Mouse (Mus musculus): ENCODE measurements around the gene Nosip. TPM values are rescaled to one million over a fixed set of nuclear protein-coding genes. Genes with fewer than 3 reads are reported as not detected.

Gene Nosip
- polyA plus RNA-seq, 1 experiment, result 92.7 TPM

DNA sequence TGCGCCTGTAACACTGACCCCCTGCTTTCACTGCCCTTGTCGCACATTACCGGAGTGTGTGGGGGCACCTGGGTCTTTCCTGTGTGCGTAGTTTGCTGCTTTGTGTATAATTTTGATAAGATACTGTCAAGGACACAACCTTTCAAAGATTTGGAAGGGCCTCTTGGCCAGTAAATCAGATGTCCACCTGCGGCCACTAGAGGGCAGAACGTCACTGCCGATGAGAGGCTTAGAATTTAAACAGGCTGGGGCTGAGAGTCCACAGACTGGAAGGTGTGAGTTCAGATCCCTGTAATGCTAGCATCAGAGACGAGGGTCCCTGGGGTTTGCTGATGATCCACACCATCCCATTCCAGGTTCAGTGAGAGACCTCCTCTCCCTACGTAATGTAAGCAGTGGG is 16.3 kb downstream of the Nosip start:
- 25% methylated on average over 9 of the region's 9 CpGs for WGBS
- Histone ChIP-seq H3K27ac (ENCODE audit: insufficient read depth, low read depth, low read length) (no peak overlapping the region), H3K36me3 (ENCODE audit: control insufficient read depth, insufficient read depth, low read length) (peaks cover 31% of the 10 kb centered on the region), H3K27me3 (ENCODE audit: control insufficient read depth, insufficient read depth, low read length) (no peaks in the 10 kb centered on the region), H3K4me1 (ENCODE audit: control insufficient read depth, insufficient read depth, insufficient read length, low read length) (peaks cover 6% of the 10 kb centered on the region; the same call in 1 of the 2 replicates), H3K4me3 (ENCODE audit: low read depth, low read length) (no peak overlapping the region)
- TF ChIP-seq CTCF (IDR thresholded peaks at IDR 0.05; ENCODE audit: extremely low read depth, insufficient read length, insufficient replicate concordance, low read depth, low read length), result peak; percentile 89; the same call in 1 of the 2 replicates
- TF ChIP-seq POLR2A (IDR thresholded peaks at IDR 0.05; ENCODE audit: low read depth, low read length), result no peak

DNA sequence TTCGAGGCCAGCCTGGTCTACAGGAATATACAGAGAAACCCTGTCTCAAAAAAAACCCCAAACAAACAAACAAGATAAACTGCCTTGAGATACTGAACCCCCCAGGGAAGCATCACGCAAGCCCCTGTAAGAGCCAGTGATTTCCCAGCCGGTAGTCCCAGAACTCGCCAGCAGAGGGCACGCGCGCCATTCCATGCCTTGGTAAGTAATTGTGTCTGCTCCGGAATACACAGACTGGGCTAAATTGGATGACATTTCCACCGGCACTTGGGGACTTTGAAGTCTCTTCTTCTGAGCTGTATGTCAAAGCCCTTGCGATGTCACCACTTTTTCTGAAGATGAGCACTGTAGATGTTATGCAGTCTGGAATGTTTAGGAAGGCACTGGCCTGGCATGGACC is 17.6 kb downstream of the Nosip start:
- WGBS, result 3% methylated on average over 10 of the region's 10 CpGs
- Histone ChIP-seq H3K36me3 (ENCODE audit: control insufficient read depth, insufficient read depth, low read length) (peaks cover 25% of the 10 kb centered on the region; the same call in 1 of the 2 replicates), H3K4me3 (ENCODE audit: low read depth, low read length) (no peak overlapping the region), H3K27ac (ENCODE audit: insufficient read depth, low read depth, low read length) (no peak overlapping the region), H3K4me1 (ENCODE audit: control insufficient read depth, insufficient read depth, insufficient read length, low read length) (peaks cover 6% of the 10 kb centered on the region; the same call in 1 of the 2 replicates), H3K27me3 (ENCODE audit: control insufficient read depth, insufficient read depth, low read length) (no peaks in the 10 kb centered on the region)
- TF ChIP-seq POLR2A (IDR thresholded peaks at IDR 0.05; ENCODE audit: low read depth, low read length) (0 out of 2 replicates have a peak, but pooled peaks have one; percentile 19), CTCF (IDR thresholded peaks at IDR 0.05; ENCODE audit: extremely low read depth, insufficient read length, insufficient replicate concordance, low read depth, low read length) (peak; percentile 91)

DNA sequence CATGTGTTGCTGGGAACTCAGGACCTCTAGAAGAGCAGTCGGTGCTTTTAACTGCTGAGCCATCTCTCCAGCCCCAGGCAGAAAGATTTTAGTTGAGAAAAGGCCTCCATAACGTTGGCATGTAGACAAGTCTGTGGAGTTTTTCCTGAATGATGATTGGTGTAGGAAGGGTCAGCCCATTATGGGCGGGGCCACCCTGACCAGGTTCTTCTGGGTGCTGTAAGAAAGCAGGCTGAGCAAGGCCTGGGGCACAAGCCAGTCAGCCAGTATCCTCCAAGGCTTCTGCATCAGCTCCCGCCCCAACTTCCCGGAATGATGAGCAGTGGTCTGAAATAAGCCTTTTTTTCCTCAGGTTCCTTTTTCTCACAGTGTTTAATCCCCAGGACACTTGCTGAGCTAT is 18.8 kb downstream of the Nosip start:
- H3K36me3 ChIP-seq (ENCODE audit: control insufficient read depth, insufficient read depth, low read length), result peaks cover 16% of the 10 kb centered on the region; the same call in 1 of the 2 replicates
- H3K4me3 ChIP-seq (ENCODE audit: low read depth, low read length), result no peak overlapping the region
- TF ChIP-seq CTCF (IDR thresholded peaks at IDR 0.05; ENCODE audit: extremely low read depth, insufficient read length, insufficient replicate concordance, low read depth, low read length), result no peak
- TF ChIP-seq POLR2A (IDR thresholded peaks at IDR 0.05; ENCODE audit: low read depth, low read length), result no peak
- H3K27ac ChIP-seq (ENCODE audit: insufficient read depth, low read depth, low read length), result no peak overlapping the region
- peaks cover 6% of the 10 kb centered on the region; the same call in 1 of the 2 replicates for H3K4me1 ChIP-seq (ENCODE audit: control insufficient read depth, insufficient read depth, insufficient read length, low read length)
- no peaks in the 10 kb centered on the region for H3K27me3 ChIP-seq (ENCODE audit: control insufficient read depth, insufficient read depth, low read length)
- 76% methylated on average over 5 of the region's 5 CpGs for WGBS

DNA sequence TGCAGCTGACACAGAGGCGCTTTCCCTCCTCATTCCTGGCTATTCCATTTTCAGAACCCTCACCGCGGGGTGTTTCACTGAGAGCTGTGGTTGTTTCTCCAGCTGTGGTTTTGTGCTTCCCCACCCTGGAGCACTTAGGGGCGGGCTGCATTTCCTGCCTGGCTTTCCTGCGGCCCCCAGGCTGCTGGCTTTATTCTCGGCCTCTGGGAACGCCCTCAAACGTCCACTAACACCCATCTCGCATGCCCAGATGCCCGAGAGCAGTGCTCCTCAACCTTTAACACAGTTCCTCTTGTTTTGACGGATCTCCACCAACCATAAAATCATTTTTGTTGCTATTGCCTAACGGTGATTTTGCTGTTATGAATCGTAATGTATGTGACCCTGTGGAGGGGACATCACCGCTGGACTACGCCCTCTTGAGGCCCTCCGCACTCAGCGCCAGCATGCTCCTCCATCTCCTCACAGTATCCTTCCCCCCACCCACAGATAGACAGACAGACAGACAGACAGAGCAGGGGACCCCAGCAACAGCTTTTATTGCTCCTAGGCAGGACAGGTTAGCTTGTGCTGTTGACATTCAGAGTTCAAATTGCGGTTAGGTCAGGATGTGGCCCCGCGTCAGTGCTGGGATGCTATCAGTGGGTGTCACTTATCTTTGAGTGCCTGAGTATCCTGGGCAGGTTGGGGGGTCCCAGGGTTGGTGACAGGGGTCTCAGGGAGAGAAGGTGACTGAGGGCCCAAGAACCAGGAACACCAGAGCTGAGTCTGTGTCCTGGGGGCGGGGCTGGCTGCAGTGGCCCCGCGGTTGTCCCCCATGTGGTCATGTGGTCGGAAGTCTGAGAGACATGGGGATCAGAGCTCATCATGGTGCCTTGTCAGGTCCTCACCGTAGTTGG is 20.4 kb downstream of the Nosip start:
- peaks cover 6% of the 10 kb centered on the region; the same call in 1 of the 2 replicates for H3K4me1 ChIP-seq (ENCODE audit: control insufficient read depth, insufficient read depth, insufficient read length, low read length)
- H3K27ac ChIP-seq (ENCODE audit: insufficient read depth, low read depth, low read length), result peak overlapping the region; percentile 55
- WGBS, result 25% methylated on average over 25 of the region's 25 CpGs
- H3K4me3 ChIP-seq (ENCODE audit: low read depth, low read length), result peak overlapping the region; percentile 32
- TF ChIP-seq POLR2A (IDR thresholded peaks at IDR 0.05; ENCODE audit: low read depth, low read length), result no peak; the same call in 1 of the 2 replicates
- TF ChIP-seq CTCF (IDR thresholded peaks at IDR 0.05; ENCODE audit: extremely low read depth, insufficient read length, insufficient replicate concordance, low read depth, low read length), result no peak
- peaks cover 3% of the 10 kb centered on the region; the same call in 1 of the 2 replicates for H3K36me3 ChIP-seq (ENCODE audit: control insufficient read depth, insufficient read depth, low read length)
- H3K27me3 ChIP-seq (ENCODE audit: control insufficient read depth, insufficient read depth, low read length), result no peaks in the 10 kb centered on the region

- TF ChIP-seq POLR2A (IDR thresholded peaks at IDR 0.05; ENCODE audit: low read depth, low read length) (no peak), CTCF (IDR thresholded peaks at IDR 0.05; ENCODE audit: extremely low read depth, insufficient read length, insufficient replicate concordance, low read depth, low read length) (no peak)
- Histone ChIP-seq H3K27me3 (ENCODE audit: control insufficient read depth, insufficient read depth, low read length) (no peaks in the 10 kb centered on the region), H3K4me3 (ENCODE audit: low read depth, low read length) (peak overlapping the region; percentile 32), H3K4me1 (ENCODE audit: control insufficient read depth, insufficient read depth, insufficient read length, low read length) (peaks cover 8% of the 10 kb centered on the region), H3K36me3 (ENCODE audit: control insufficient read depth, insufficient read depth, low read length) (no peaks in the 10 kb centered on the region), H3K27ac (ENCODE audit: insufficient read depth, low read depth, low read length) (peak overlapping the region; percentile 55)
- 74% methylated on average over 22 of the region's 22 CpGs for WGBS
Measured at GRCm38 (mm10) chr7:45083300-45083890, 21.2 kb downstream of the Nosip start.

GRCm38 (mm10) chr7:45086084-45086483 is 23.9 kb downstream of the Nosip start:
- Histone ChIP-seq H3K4me1 (ENCODE audit: control insufficient read depth, insufficient read depth, insufficient read length, low read length) (peaks cover 9% of the 10 kb centered on the region), H3K36me3 (ENCODE audit: control insufficient read depth, insufficient read depth, low read length) (no peaks in the 10 kb centered on the region), H3K27me3 (ENCODE audit: control insufficient read depth, insufficient read depth, low read length) (peaks cover 1% of the 10 kb centered on the region; the same call in 1 of the 2 replicates), H3K27ac (ENCODE audit: insufficient read depth, low read depth, low read length) (no peak overlapping the region), H3K4me3 (ENCODE audit: low read depth, low read length) (no peak overlapping the region)
- no peak for TF ChIP-seq POLR2A (IDR thresholded peaks at IDR 0.05; ENCODE audit: low read depth, low read length)
- TF ChIP-seq CTCF (IDR thresholded peaks at IDR 0.05; ENCODE audit: extremely low read depth, insufficient read length, insufficient replicate concordance, low read depth, low read length), result no peak
- WGBS, result 81% methylated on average over 4 of the region's 4 CpGs

GRCm38 (mm10) chr7:45088597-45088996 is 26.4 kb downstream of the Nosip start:
- 90% methylated on average over 17 of the region's 17 CpGs for whole genome bisulfite sequencing
- H3K27me3 ChIP-seq (ENCODE audit: control insufficient read depth, insufficient read depth, low read length), result peaks cover 12% of the 10 kb centered on the region
- no peak overlapping the region for H3K4me3 ChIP-seq (ENCODE audit: low read depth, low read length)
- peaks cover 5% of the 10 kb centered on the region for H3K4me1 ChIP-seq (ENCODE audit: control insufficient read depth, insufficient read depth, insufficient read length, low read length)
- no peak overlapping the region for H3K27ac ChIP-seq (ENCODE audit: insufficient read depth, low read depth, low read length)
- TF ChIP-seq POLR2A (IDR thresholded peaks at IDR 0.05; ENCODE audit: low read depth, low read length) (no peak), CTCF (IDR thresholded peaks at IDR 0.05; ENCODE audit: extremely low read depth, insufficient read length, insufficient replicate concordance, low read depth, low read length) (no peak)
- H3K36me3 ChIP-seq (ENCODE audit: control insufficient read depth, insufficient read depth, low read length), result no peaks in the 10 kb centered on the region

Measured in small intestine, adult 2 months (tissue).